Mouse (Mus musculus): ENCODE results near the gene Cd8b1. TPM values are rescaled to one million over a fixed set of nuclear protein-coding genes. Genes with fewer than 3 reads are reported as not detected.

The Cd8b1 gene
- polyA plus RNA-seq (2014; fragmentation: Illumina TruSeq; extraction: RNeasy Lipid Tissue Mini Kit (QIAGEN cat#74804); ENCODE audit: low read depth, low replicate concordance), result not detected

GRCm38 (mm10) chr6:71322491-71322921, at the start of gene Cd8b1:
Gene Cd8b1, plus strand, starts transcription at chr6:71322788.

GRCm38 (mm10) chr6:71321826-71322283, 733 bp upstream of the Cd8b1 start, which contains the start of gene Smyd1:
Gene Smyd1, minus strand, starts transcription at chr6:71322233.

GRCm38 (mm10) chr6:71373249-71373775, 50.7 kb downstream of the Cd8b1 start, which contains the start of gene Cd8a:
Gene Cd8a, plus strand, starts transcription at chr6:71373427.

Other genes with a start within 250 kb of the Cd8b1 start
- 7.9 TPM for gene Thnsl2, start 178.3 kb upstream of the Cd8b1 start, polyA plus RNA-seq (2014; fragmentation: Illumina TruSeq; extraction: RNeasy Lipid Tissue Mini Kit (QIAGEN cat#74804); ENCODE audit: low read depth, low replicate concordance)
- 9.8 TPM for gene Fabp1, start 123.0 kb upstream of the Cd8b1 start, polyA plus RNA-seq (2014; fragmentation: Illumina TruSeq; extraction: RNeasy Lipid Tissue Mini Kit (QIAGEN cat#74804); ENCODE audit: low read depth, low replicate concordance)
- 77.2 TPM for gene Krcc1, start 51.1 kb upstream of the Cd8b1 start, polyA plus RNA-seq (2014; fragmentation: Illumina TruSeq; extraction: RNeasy Lipid Tissue Mini Kit (QIAGEN cat#74804); ENCODE audit: low read depth, low replicate concordance)
- 343 TPM for gene Smyd1, start 555 bp upstream of the Cd8b1 start, polyA plus RNA-seq (2014; fragmentation: Illumina TruSeq; extraction: RNeasy Lipid Tissue Mini Kit (QIAGEN cat#74804); ENCODE audit: low read depth, low replicate concordance)
- 0.18 TPM for gene Cd8a, start 50.6 kb downstream of the Cd8b1 start, polyA plus RNA-seq (2014; fragmentation: Illumina TruSeq; extraction: RNeasy Lipid Tissue Mini Kit (QIAGEN cat#74804); ENCODE audit: low read depth, low replicate concordance)
- 64.2 TPM for gene Rmnd5a, start 117.8 kb downstream of the Cd8b1 start, polyA plus RNA-seq (2014; fragmentation: Illumina TruSeq; extraction: RNeasy Lipid Tissue Mini Kit (QIAGEN cat#74804); ENCODE audit: low read depth, low replicate concordance)
- 22.9 TPM for gene Rnf103, start 171.1 kb downstream of the Cd8b1 start, polyA plus RNA-seq (2014; fragmentation: Illumina TruSeq; extraction: RNeasy Lipid Tissue Mini Kit (QIAGEN cat#74804); ENCODE audit: low read depth, low replicate concordance)
- 83.9 TPM for gene Chmp3, start 221.0 kb downstream of the Cd8b1 start, polyA plus RNA-seq (2014; fragmentation: Illumina TruSeq; extraction: RNeasy Lipid Tissue Mini Kit (QIAGEN cat#74804); ENCODE audit: low read depth, low replicate concordance)

Data from heart, adult 10 weeks (tissue).